Mouse (Mus musculus) monocyte, adult 5-6 weeks (primary cell): Measurements from ENCODE around the gene Trap1. TPM values are rescaled to one million over a fixed set of nuclear protein-coding genes. Genes with fewer than 3 reads are reported as not detected.
A peak's percentile ranks its signal among the peaks of the same experiment; 100 is the strongest.

Source experiments
- ATAC-seq: fragments of 153-309, 156-312 bp; replicated peaks from 2 replicates; pipeline ENCODE4 v1.8.0; 2017; ENCODE audit warnings: mild to moderate bottlenecking; ENCODE audit not compliant: low TSS enrichment, insufficient number of reproducible peaks, severe bottlenecking, poor library complexity, low FRiP score
- total RNA-seq: library from RNA; stranded (forward); fragments of 200-1000, 200-491, 200-594 nt; gene quantifications from 3 replicates; pipeline ENCODE4 v1.2.3, GENCODE M21; 2017

Trap1 gene
- total RNA-seq, 1 experiment from 2014 or later, result 41.3 TPM

DNA sequence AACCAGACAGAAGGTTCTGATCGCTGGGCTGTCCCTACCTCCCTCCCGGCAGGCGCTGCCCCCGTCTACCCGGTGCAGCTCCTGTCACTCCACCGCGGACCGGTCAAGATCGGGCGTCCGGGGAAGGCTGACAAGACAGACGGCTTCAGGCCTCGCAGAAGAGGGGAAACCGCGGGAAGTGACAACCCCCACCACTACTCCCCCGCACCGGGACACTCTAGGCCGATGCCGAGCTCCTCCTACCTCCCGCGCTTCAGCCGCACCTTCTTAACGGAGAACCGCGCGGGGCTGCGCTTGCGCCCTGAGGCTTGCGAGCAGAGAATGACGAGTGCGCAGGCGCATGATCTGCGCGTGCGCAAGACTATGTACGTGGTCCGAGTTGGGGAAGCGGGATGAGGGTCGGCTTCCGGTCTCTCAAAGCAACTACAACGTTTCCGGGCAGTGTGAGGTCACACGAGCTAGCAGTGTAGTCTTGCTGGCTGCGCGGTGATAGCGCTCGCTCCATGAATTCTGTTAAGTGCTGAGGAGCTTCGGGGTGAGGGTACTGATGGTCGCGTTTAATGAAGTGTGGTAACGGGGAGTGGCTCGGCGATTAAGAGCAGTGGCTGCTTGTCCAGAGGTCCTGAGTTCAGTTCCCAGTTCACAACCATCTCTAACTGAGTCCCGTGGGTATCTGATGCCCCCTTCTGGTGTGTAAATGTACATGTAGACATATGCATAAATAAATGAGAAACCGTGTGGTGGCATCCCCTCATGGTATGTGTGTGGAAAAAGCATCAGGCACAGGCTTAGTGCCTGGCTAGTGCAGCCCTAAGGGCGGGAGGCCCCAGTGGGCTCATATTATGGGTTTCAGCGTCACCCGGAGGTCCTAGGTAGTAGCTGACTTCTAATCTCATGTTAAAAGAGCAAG lies 73.9 kb downstream of the Trap1 start, which contains the start of gene Slx4:
Gene Slx4, minus strand, starts transcription at position 282 of the 910 bp plus-strand sequence.
- peak; percentile 93 for ATAC-seq

Other genes starting within 250 kb of the Trap1 start
- gene Olfr15, start 246.9 kb downstream of the Trap1 start, total RNA-seq, result not detected in 3 replicates
- gene Zfp174, start 230.6 kb downstream of the Trap1 start, total RNA-seq, result 0.11 to 1.5 TPM (median 1.4 TPM) in 3 replicates
- gene Naa60, start 205.5 kb downstream of the Trap1 start, total RNA-seq, result 24.5 to 61.7 TPM (median 26.2 TPM) in 3 replicates
- gene Zfp597, start 193.3 kb downstream of the Trap1 start, total RNA-seq, result 23.7 to 35.3 TPM (median 24.2 TPM) in 3 replicates
- 1.2 TPM in 1 of 3 replicates, not detected in the others for gene Gm20695, start 193.2 kb downstream of the Trap1 start, total RNA-seq
- 0.57 to 6.4 TPM (median 1.9 TPM) in 3 replicates for gene 1700037C18Rik, start 169.1 kb downstream of the Trap1 start, total RNA-seq
- gene Cluap1, start 169.0 kb downstream of the Trap1 start, total RNA-seq, result 12.0 to 20.1 TPM (median 12.2 TPM) in 3 replicates
- gene Nlrc3, start 101.2 kb downstream of the Trap1 start, total RNA-seq, result 9.6 to 50.1 TPM (median 14.0 TPM) in 3 replicates
- 18.3 to 53.4 TPM (median 21.9 TPM) in 3 replicates for gene Slx4, start 74.1 kb downstream of the Trap1 start, total RNA-seq
- gene Dnase1, start 40.9 kb downstream of the Trap1 start, total RNA-seq, result 0.29 TPM in 1 of 3 replicates, not detected in the others
- gene Crebbp, start 136.2 kb upstream of the Trap1 start, total RNA-seq, result 40.6 to 106 TPM (median 47.4 TPM) in 3 replicates